Mouse (Mus musculus) C2C12 (cell line): ENCODE data around the gene Tspan8.

Source experiments
- CTCF ChIP-seq: IDR thresholded peaks from one replicate; pipeline ENCODE4 v1.5.1; 2011; ENCODE audit not compliant: control insufficient read depth, insufficient read depth, insufficient read length
- MAX ChIP-seq: IDR thresholded peaks from one replicate; pipeline ENCODE4 v1.6.1; 2011; ENCODE audit warnings: mild to moderate bottlenecking, control low read depth
- MYOD1 ChIP-seq: IDR thresholded peaks from one replicate; pipeline ENCODE4 v1.6.1; 2011; ENCODE audit warnings: low read depth; ENCODE audit not compliant: control insufficient read depth, insufficient read length

- no peak for TF ChIP-seq CTCF
- no peak for TF ChIP-seq MAX
- TF ChIP-seq MYOD1 = no peak
Observed at GRCm38 (mm10) chr10:115896764-115897163, 80.1 kb downstream of the Tspan8 start.
